Mouse (Mus musculus) kidney, adult 2 months (tissue): ENCODE measurements at regions not wholly inside any gene's neighbourhood (a gene's known extent, or its start where the extent isn't known, plus 50 kb on each side); places are given as distances from the start of the nearest gene placed in this dataset.

Experiments
- CTCF ChIP-seq: fragments of 200-500 bp; conservative IDR thresholded peaks from 2 replicates; pipeline ENCODE4 v1.5.1; 2011; ENCODE audit warnings: low read depth, mild to moderate bottlenecking, control low read depth, low read length, moderate library complexity, mixed read lengths; ENCODE audit not compliant: insufficient read depth, insufficient read length
- POLR2A ChIP-seq: fragments of 200-500 bp; IDR thresholded peaks from one replicate; pipeline ENCODE4 v1.6.1; 2011; ENCODE audit warnings: low read depth, low read length, control low read depth

DNA sequence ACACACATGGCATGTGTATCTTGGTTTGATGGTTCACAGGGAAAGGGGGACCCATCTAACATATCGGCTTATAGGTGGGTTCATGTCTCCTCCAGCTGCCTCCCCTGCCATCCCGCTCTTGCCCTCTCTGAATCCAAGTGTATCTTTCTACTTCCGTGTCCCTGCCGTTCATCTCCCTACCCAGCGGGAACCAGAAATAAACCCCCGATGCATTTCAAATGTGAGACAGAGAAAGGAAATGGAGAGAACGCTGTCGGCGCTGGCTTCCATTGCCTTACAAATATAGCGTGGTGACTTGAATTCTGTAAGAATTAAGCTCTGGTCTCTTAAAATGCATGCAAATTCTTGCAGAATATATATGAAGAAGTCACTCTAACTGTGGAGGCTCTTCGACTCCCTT is 379.2 kb downstream of the Vrk1 start:
- TF ChIP-seq CTCF (no peak), POLR2A (no peak)
